ENCODE assay signal across 8 mouse cellular contexts in the genomic region with DNA sequence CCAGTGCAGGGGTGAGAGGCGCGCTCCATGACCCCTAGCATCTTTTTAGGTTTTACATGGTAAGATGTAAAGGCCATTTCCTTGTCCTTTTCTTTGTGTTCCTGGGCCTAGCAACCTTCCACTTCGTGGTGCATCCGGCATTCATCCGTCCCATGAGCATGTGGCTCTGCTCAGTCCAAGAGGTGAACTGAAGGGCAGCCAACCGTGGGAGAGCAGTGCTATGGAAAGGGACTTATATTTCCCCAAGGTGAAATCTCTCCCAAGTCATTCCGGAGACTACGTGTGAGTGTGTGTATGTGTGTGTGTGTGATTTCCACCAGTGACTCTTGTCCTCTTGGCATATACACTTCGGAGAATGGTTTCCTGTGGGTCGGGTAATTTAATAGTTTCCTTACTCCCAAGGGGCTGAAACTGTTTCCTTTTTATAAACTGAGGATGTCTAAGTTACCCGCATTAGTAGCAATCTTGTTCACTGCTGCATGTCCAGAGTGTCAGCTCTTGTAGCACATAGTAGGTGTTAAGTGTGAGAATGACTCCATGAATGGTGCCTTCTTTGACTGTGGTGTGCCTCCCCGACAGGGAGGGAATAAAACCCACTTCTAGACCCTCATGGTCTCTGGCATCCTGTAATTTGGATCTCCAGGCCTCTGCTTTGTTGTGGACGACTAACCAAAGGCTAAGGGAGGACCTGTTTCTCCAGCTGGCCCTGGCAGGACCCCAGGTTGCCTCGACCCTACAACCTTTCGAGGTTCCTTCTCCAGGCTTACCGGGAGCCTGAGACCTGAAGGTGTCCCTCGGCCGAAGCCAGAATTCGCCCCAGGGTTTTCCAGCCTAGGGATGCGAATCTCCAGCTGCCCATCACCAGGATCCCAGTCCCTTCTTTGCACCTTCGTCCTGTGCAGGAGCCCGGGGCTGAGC. TPM values are rescaled to one million over a fixed set of nuclear protein-coding genes. Genes with fewer than 3 reads are reported as not detected.
DNase-seq lines count a peak whose midpoint lies in the region; ATAC-seq lines count a peak whose summit lies in the region.

No protein-coding gene starts in this region.

- peaks cover 7% of the 10 kb centered on the region; the same call in 1 of the 2 replicates for H3K36me3 ChIP-seq in lung, embryonic 15.5 days
- H3K36me3 ChIP-seq in forebrain, embryonic 12.5 days (replicated peaks), result peaks cover 14% of the 10 kb centered on the region
- H3K36me3 ChIP-seq in intestine, embryonic 14.5 days (ENCODE audit: control insufficient read depth, insufficient read depth, low read length), result peaks cover 14% of the 10 kb centered on the region
- peaks cover 12% of the 10 kb centered on the region for H3K36me3 ChIP-seq in midbrain, embryonic 14.5 days (ENCODE audit: control insufficient read depth, insufficient read depth, low read length)

- DNase-seq in lung, postnatal 14 days, result no peak
- DNase-seq in intestine, embryonic 14.5 days (ENCODE audit: low spot score), result no peak
- no peak for DNase-seq in midbrain, embryonic 14.5 days
- no peak for DNase-seq in layer of hippocampus, postnatal 10 days (ENCODE audit: low spot score in 2 of 2)
- DNase-seq in right cerebral cortex, adult 2 months (ENCODE audit: low spot score in 2 of 2), result no peak
- DNase-seq in ovary, postnatal 36 days (ENCODE audit: low spot score), result no peak

- no peaks in the 10 kb centered on the region for H3K27me3 ChIP-seq in lung, embryonic 15.5 days
- peaks cover 5% of the 10 kb centered on the region; the same call in 1 of the 2 replicates for H3K27me3 ChIP-seq in forebrain, embryonic 12.5 days
- no peaks in the 10 kb centered on the region for H3K27me3 ChIP-seq in intestine, embryonic 14.5 days (replicated peaks; ENCODE audit: control insufficient read depth, insufficient read depth, low read length)
- H3K27me3 ChIP-seq in midbrain, embryonic 14.5 days (ENCODE audit: control insufficient read depth, insufficient read depth, low read length), result no peaks in the 10 kb centered on the region

- WGBS in lung, embryonic 15.5 days, result 28% methylated on average over 22 of the region's 22 CpGs
- WGBS in forebrain, embryonic 12.5 days, result 35% methylated on average over 22 of the region's 22 CpGs
- 27% methylated on average over 22 of the region's 22 CpGs for WGBS in intestine, embryonic 14.5 days
- 29% methylated on average over 22 of the region's 22 CpGs for WGBS in midbrain, embryonic 14.5 days

- H3K4me3 ChIP-seq in lung, embryonic 15.5 days, result peak overlapping the region; percentile 84
- H3K4me3 ChIP-seq in forebrain, embryonic 12.5 days (replicated peaks), result peak overlapping the region; percentile 95
- peak overlapping the region; percentile 63 for H3K4me3 ChIP-seq in intestine, embryonic 14.5 days (ENCODE audit: low read depth, low read length)
- peak overlapping the region; percentile 86 for H3K4me3 ChIP-seq in midbrain, embryonic 14.5 days (replicated peaks; ENCODE audit: low read depth, low read length)

- H3K9ac ChIP-seq in lung, embryonic 15.5 days, result peak overlapping the region; percentile 96
- peak overlapping the region; percentile 99 for H3K9ac ChIP-seq in forebrain, embryonic 12.5 days
- H3K9ac ChIP-seq in intestine, embryonic 14.5 days (ENCODE audit: low read length), result peak overlapping the region; percentile 96
- H3K9ac ChIP-seq in midbrain, embryonic 14.5 days (replicated peaks; ENCODE audit: low read length), result peak overlapping the region; percentile 100

- H3K27ac ChIP-seq in lung, embryonic 15.5 days, result peak overlapping the region; percentile 92
- H3K27ac ChIP-seq in forebrain, embryonic 12.5 days, result peak overlapping the region; percentile 98
- peak overlapping the region; percentile 89 for H3K27ac ChIP-seq in intestine, embryonic 14.5 days (ENCODE audit: low read depth)
- H3K27ac ChIP-seq in midbrain, embryonic 14.5 days (replicated peaks; ENCODE audit: low read depth, low read length), result peak overlapping the region; percentile 100

- H3K4me2 ChIP-seq in lung, embryonic 15.5 days, result peak overlapping the region; percentile 88
- H3K4me2 ChIP-seq in forebrain, embryonic 12.5 days, result peak overlapping the region; percentile 77
- H3K4me2 ChIP-seq in intestine, embryonic 14.5 days (ENCODE audit: low read length), result peak overlapping the region; percentile 72
- peak overlapping the region; percentile 95 for H3K4me2 ChIP-seq in midbrain, embryonic 14.5 days (ENCODE audit: low read length)

- no peaks in the 10 kb centered on the region for H3K9me3 ChIP-seq in lung, embryonic 15.5 days
- H3K9me3 ChIP-seq in forebrain, embryonic 12.5 days, result no peaks in the 10 kb centered on the region
- H3K9me3 ChIP-seq in intestine, embryonic 14.5 days (ENCODE audit: control insufficient read depth, low read length), result no peaks in the 10 kb centered on the region
- no peaks in the 10 kb centered on the region for H3K9me3 ChIP-seq in midbrain, embryonic 14.5 days (ENCODE audit: control insufficient read depth, low read length)

- H3K4me1 ChIP-seq in lung, embryonic 15.5 days, result peaks cover 37% of the 10 kb centered on the region
- H3K4me1 ChIP-seq in forebrain, embryonic 12.5 days, result peaks cover 37% of the 10 kb centered on the region
- H3K4me1 ChIP-seq in intestine, embryonic 14.5 days (replicated peaks; ENCODE audit: control insufficient read depth, insufficient read depth, low read length), result peaks cover 39% of the 10 kb centered on the region
- H3K4me1 ChIP-seq in midbrain, embryonic 14.5 days (ENCODE audit: control insufficient read depth, insufficient read depth, low read length), result peaks cover 37% of the 10 kb centered on the region

- no peak for ATAC-seq in lung, embryonic 15.5 days (ENCODE audit: borderline replicate concordance, extremely low read depth, low FRiP score, low TSS enrichment)
- no peak for ATAC-seq in forebrain, embryonic 12.5 days (ENCODE audit: low FRiP score)
- ATAC-seq in intestine, embryonic 14.5 days (replicated peaks; ENCODE audit: low FRiP score, low TSS enrichment, low read depth), result no peak
- no peak for ATAC-seq in midbrain, embryonic 14.5 days (ENCODE audit: low FRiP score, low TSS enrichment)

RNA-seq across cellular contexts. Expression of gene 2700081O15Rik, which starts 1.2 kb away (rescaled TPM):
- polyA plus RNA-seq in lung, embryonic 15.5 days (2015; fragmentation: Nextera tagmentation; extraction: Ambion mirVana), result 6.2 and 6.8 TPM in 2 replicates
- polyA plus RNA-seq in forebrain, embryonic 12.5 days (2016; fragmentation: Nextera tagmentation; extraction: Ambion mirVana), result 16.3 and 18.6 TPM in 2 replicates
- 9.1 and 9.4 TPM in 2 replicates for polyA plus RNA-seq in intestine, embryonic 14.5 days (2014; fragmentation: Nextera tagmentation; extraction: Ambion mirVana)
- polyA plus RNA-seq in midbrain, embryonic 14.5 days (2014; fragmentation: Nextera tagmentation; extraction: Ambion mirVana), result 18.5 and 19.5 TPM in 2 replicates
- total RNA-seq in layer of hippocampus, postnatal 10 days (2021), result 10 to 100 TPM; 70.8 to 72.1 TPM

RNA-seq across cellular contexts. Expression of gene Spindoc, which starts 33.4 kb away (rescaled TPM):
- 27.9 and 28.3 TPM in 2 replicates for polyA plus RNA-seq in lung, embryonic 15.5 days (2015; fragmentation: Nextera tagmentation; extraction: Ambion mirVana)
- polyA plus RNA-seq in forebrain, embryonic 12.5 days (2016; fragmentation: Nextera tagmentation; extraction: Ambion mirVana), result 41.9 and 42.4 TPM in 2 replicates
- polyA plus RNA-seq in intestine, embryonic 14.5 days (2014; fragmentation: Nextera tagmentation; extraction: Ambion mirVana), result 23.7 and 24.3 TPM in 2 replicates
- polyA plus RNA-seq in midbrain, embryonic 14.5 days (2014; fragmentation: Nextera tagmentation; extraction: Ambion mirVana), result 26.9 and 48.1 TPM in 2 replicates
- total RNA-seq in layer of hippocampus, postnatal 10 days (2021), result 10 to 100 TPM; 39.0 to 45.6 TPM
